Mouse (Mus musculus): Measurements from ENCODE around the gene Nradd. TPM values are rescaled to one million over a fixed set of nuclear protein-coding genes. Genes with fewer than 3 reads are reported as not detected.

The Nradd gene
- polyA plus RNA-seq, 1 experiment from 2014 or later = 38.0 TPM

GRCm38 (mm10) chr9:110644295-110644694 lies 20.0 kb upstream of the Nradd start:
- H3K27me3 ChIP-seq = no peaks in the 10 kb centered on the region
- 88% methylated on average over 10 of the region's 10 CpGs for WGBS
- no peak overlapping the region for H3K27ac ChIP-seq
- H3K9ac ChIP-seq = no peak overlapping the region
- H3K4me2 ChIP-seq = no peak overlapping the region
- no peaks in the 10 kb centered on the region for H3K9me3 ChIP-seq
- no peak overlapping the region for H3K4me3 ChIP-seq
- no peak for ATAC-seq (ENCODE audit: low FRiP score)
- no peaks in the 10 kb centered on the region for H3K36me3 ChIP-seq
- peaks cover 6% of the 10 kb centered on the region for H3K4me1 ChIP-seq (replicated peaks)

- no peak overlapping the region for H3K4me3 ChIP-seq
- no peaks in the 10 kb centered on the region for H3K9me3 ChIP-seq
- no peak overlapping the region for H3K27ac ChIP-seq
- no peak overlapping the region for H3K4me2 ChIP-seq
- H3K27me3 ChIP-seq = no peaks in the 10 kb centered on the region
- H3K9ac ChIP-seq = no peak overlapping the region
- peaks cover 4% of the 10 kb centered on the region; the same call in 1 of the 2 replicates for H3K4me1 ChIP-seq (replicated peaks)
- 82% methylated on average over 9 of the region's 9 CpGs for WGBS
- no peaks in the 10 kb centered on the region for H3K36me3 ChIP-seq
- ATAC-seq (ENCODE audit: low FRiP score) = no peak
Observed at GRCm38 (mm10) chr9:110643787-110644186, 19.5 kb upstream of the Nradd start.

- Histone ChIP-seq H3K4me3 (no peak overlapping the region), H3K4me2 (no peak overlapping the region), H3K27me3 (no peaks in the 10 kb centered on the region), H3K4me1 (replicated peaks) (peaks cover 4% of the 10 kb centered on the region; the same call in 1 of the 2 replicates), H3K9ac (no peak overlapping the region), H3K9me3 (no peaks in the 10 kb centered on the region), H3K27ac (no peak overlapping the region), H3K36me3 (peaks cover 5% of the 10 kb centered on the region)
- WGBS = 53% methylated on average over 5 of the region's 5 CpGs
- no peak for ATAC-seq (ENCODE audit: low FRiP score)
Observed at GRCm38 (mm10) chr9:110642812-110643524, 18.7 kb upstream of the Nradd start.

GRCm38 (mm10) chr9:110641006-110641405 lies 16.8 kb upstream of the Nradd start:
- Histone ChIP-seq H3K4me2 (no peak overlapping the region), H3K9ac (no peak overlapping the region), H3K4me3 (no peak overlapping the region), H3K4me1 (replicated peaks) (peaks cover 4% of the 10 kb centered on the region; the same call in 1 of the 2 replicates), H3K27ac (no peak overlapping the region), H3K9me3 (no peaks in the 10 kb centered on the region), H3K27me3 (peaks cover 5% of the 10 kb centered on the region), H3K36me3 (peaks cover 5% of the 10 kb centered on the region)
- WGBS = 95% methylated on average over 5 of the region's 5 CpGs
- no peak for ATAC-seq (ENCODE audit: low FRiP score)

- WGBS = 80% methylated on average over 10 of the region's 10 CpGs
- Histone ChIP-seq H3K4me3 (no peak overlapping the region), H3K9ac (no peak overlapping the region), H3K4me2 (no peak overlapping the region), H3K4me1 (replicated peaks) (peaks cover 4% of the 10 kb centered on the region; the same call in 1 of the 2 replicates), H3K9me3 (no peaks in the 10 kb centered on the region), H3K27ac (no peak overlapping the region), H3K27me3 (peaks cover 25% of the 10 kb centered on the region), H3K36me3 (peaks cover 5% of the 10 kb centered on the region)
- no peak for ATAC-seq (ENCODE audit: low FRiP score)
Observed at GRCm38 (mm10) chr9:110638611-110639021, 14.4 kb upstream of the Nradd start.

- peaks cover 10% of the 10 kb centered on the region for H3K4me1 ChIP-seq (replicated peaks)
- no peak overlapping the region for H3K4me2 ChIP-seq
- H3K9ac ChIP-seq = no peak overlapping the region
- H3K36me3 ChIP-seq = peaks cover 5% of the 10 kb centered on the region
- WGBS = 7% methylated on average over 19 of the region's 19 CpGs
- H3K27ac ChIP-seq = no peak overlapping the region
- H3K4me3 ChIP-seq = no peak overlapping the region
- peaks cover 53% of the 10 kb centered on the region for H3K27me3 ChIP-seq
- no peak for ATAC-seq (ENCODE audit: low FRiP score)
- H3K9me3 ChIP-seq = no peaks in the 10 kb centered on the region
Observed at GRCm38 (mm10) chr9:110635225-110635624, 11.0 kb upstream of the Nradd start.

- ATAC-seq (ENCODE audit: low FRiP score) = no peak
- Histone ChIP-seq H3K4me2 (no peak overlapping the region), H3K27ac (no peak overlapping the region), H3K4me1 (replicated peaks) (peaks cover 10% of the 10 kb centered on the region), H3K4me3 (no peak overlapping the region), H3K27me3 (peaks cover 53% of the 10 kb centered on the region), H3K9ac (no peak overlapping the region), H3K36me3 (peaks cover 5% of the 10 kb centered on the region), H3K9me3 (no peaks in the 10 kb centered on the region)
- 82% methylated on average over 17 of the region's 17 CpGs for WGBS
Observed at GRCm38 (mm10) chr9:110633882-110634281, 9.6 kb upstream of the Nradd start.

GRCm38 (mm10) chr9:110632671-110633070 lies 8.4 kb upstream of the Nradd start:
- Histone ChIP-seq H3K9me3 (no peaks in the 10 kb centered on the region), H3K9ac (no peak overlapping the region), H3K4me2 (no peak overlapping the region), H3K4me3 (no peak overlapping the region), H3K27me3 (peaks cover 53% of the 10 kb centered on the region), H3K4me1 (replicated peaks) (peaks cover 10% of the 10 kb centered on the region), H3K27ac (no peak overlapping the region), H3K36me3 (peaks cover 6% of the 10 kb centered on the region)
- 83% methylated on average over 15 of the region's 15 CpGs for WGBS
- ATAC-seq (ENCODE audit: low FRiP score) = no peak

- whole genome bisulfite sequencing = 15% methylated on average over 30 of the region's 30 CpGs
- no peaks in the 10 kb centered on the region for H3K9me3 ChIP-seq
- peak overlapping the region; percentile 59 for H3K4me2 ChIP-seq
- H3K36me3 ChIP-seq = peaks cover 10% of the 10 kb centered on the region
- H3K27ac ChIP-seq = no peak overlapping the region
- peak; percentile 67 for ATAC-seq (ENCODE audit: low FRiP score)
- H3K4me1 ChIP-seq (replicated peaks) = peaks cover 10% of the 10 kb centered on the region
- H3K27me3 ChIP-seq = peaks cover 53% of the 10 kb centered on the region
- H3K4me3 ChIP-seq = peak overlapping the region; percentile 36
- H3K9ac ChIP-seq = peak overlapping the region; percentile 64
Observed at GRCm38 (mm10) chr9:110631651-110632275, 7.5 kb upstream of the Nradd start.

GRCm38 (mm10) chr9:110631191-110631590 lies 6.9 kb upstream of the Nradd start:
- Histone ChIP-seq H3K9ac (peak overlapping the region; percentile 64), H3K36me3 (peaks cover 10% of the 10 kb centered on the region), H3K27ac (no peak overlapping the region), H3K4me3 (peak overlapping the region; percentile 36), H3K4me2 (peak overlapping the region; percentile 59), H3K4me1 (replicated peaks) (peaks cover 10% of the 10 kb centered on the region), H3K27me3 (peaks cover 51% of the 10 kb centered on the region), H3K9me3 (no peaks in the 10 kb centered on the region)
- 10% methylated on average over 10 of the region's 10 CpGs for WGBS
- ATAC-seq (ENCODE audit: low FRiP score) = peak; percentile 17; the same call in 1 of the 2 replicates

GRCm38 (mm10) chr9:110630171-110630570 lies 5.9 kb upstream of the Nradd start:
- no peak overlapping the region for H3K4me2 ChIP-seq
- no peaks in the 10 kb centered on the region for H3K9me3 ChIP-seq
- no peak for ATAC-seq (ENCODE audit: low FRiP score)
- H3K27ac ChIP-seq = no peak overlapping the region
- peaks cover 10% of the 10 kb centered on the region for H3K36me3 ChIP-seq
- no peak overlapping the region for H3K9ac ChIP-seq
- H3K4me3 ChIP-seq = no peak overlapping the region
- peaks cover 47% of the 10 kb centered on the region for H3K27me3 ChIP-seq
- 91% methylated on average over 15 of the region's 15 CpGs for WGBS
- H3K4me1 ChIP-seq (replicated peaks) = peaks cover 17% of the 10 kb centered on the region

GRCm38 (mm10) chr9:110625350-110625908 lies 1.2 kb upstream of the Nradd start:
- Histone ChIP-seq H3K9me3 (no peaks in the 10 kb centered on the region), H3K27ac (peak overlapping the region; percentile 92), H3K36me3 (peaks cover 31% of the 10 kb centered on the region), H3K4me1 (replicated peaks) (peaks cover 29% of the 10 kb centered on the region), H3K9ac (peak overlapping the region; percentile 81), H3K27me3 (0 out of 2 replicates have a peak, but pooled peaks cover 5% of the 10 kb centered on the region), H3K4me2 (peak overlapping the region; percentile 97), H3K4me3 (peak overlapping the region; percentile 54)
- ATAC-seq (ENCODE audit: low FRiP score) = peak; percentile 1; the same call in 1 of the 2 replicates
- WGBS = 71% methylated on average over 11 of the region's 11 CpGs

All from hindbrain, embryonic 13.5 days (tissue).